Mouse (Mus musculus): Measurements from ENCODE around the gene March1. TPM values are rescaled to one million over a fixed set of nuclear protein-coding genes. Genes with fewer than 3 reads are reported as not detected.

March1 gene
- total and polyA plus RNA-seq, 2 experiments from 2014 or later: 50.4 to 52.5 TPM

- Histone ChIP-seq H3K9ac (replicated peaks; ENCODE audit: low read length, poor library complexity, severe bottlenecking) (no peak overlapping the region), H3K4me1 (ENCODE audit: insufficient read depth, low read length) (no peaks in the 10 kb centered on the region), H3K27me3 (ENCODE audit: insufficient read depth, low read length) (no peaks in the 10 kb centered on the region), H3K36me3 (ENCODE audit: insufficient read depth, low read length) (no peaks in the 10 kb centered on the region), H3K27ac (ENCODE audit: low read depth, low read length) (no peak overlapping the region), H3K4me3 (ENCODE audit: low read depth, low read length) (no peak overlapping the region), H3K4me2 (ENCODE audit: low read depth, low read length, poor library complexity, severe bottlenecking) (no peak overlapping the region), H3K9me3 (ENCODE audit: low read length) (no peaks in the 10 kb centered on the region)
- ATAC-seq (ENCODE audit: low FRiP score) (no peak), DNase-seq (ENCODE audit: low spot score) (no peak)
- no peak for TF ChIP-seq CTCF (IDR thresholded peaks at IDR 0.05)
- 87% methylated on average over 2 of the region's 2 CpGs for WGBS
These were observed 901.4 kb downstream of the March1 start for GRCm38 (mm10) chr8:66519149-66519548.

- Histone ChIP-seq H3K9ac (replicated peaks; ENCODE audit: low read length, poor library complexity, severe bottlenecking) (no peak overlapping the region), H3K9me3 (ENCODE audit: low read length) (no peaks in the 10 kb centered on the region), H3K27me3 (ENCODE audit: insufficient read depth, low read length) (no peaks in the 10 kb centered on the region), H3K27ac (ENCODE audit: low read depth, low read length) (no peak overlapping the region), H3K4me2 (ENCODE audit: low read depth, low read length, poor library complexity, severe bottlenecking) (no peak overlapping the region), H3K4me1 (ENCODE audit: insufficient read depth, low read length) (no peaks in the 10 kb centered on the region), H3K4me3 (ENCODE audit: low read depth, low read length) (no peak overlapping the region), H3K36me3 (ENCODE audit: insufficient read depth, low read length) (no peaks in the 10 kb centered on the region)
- ATAC-seq (ENCODE audit: low FRiP score) (no peak), DNase-seq (ENCODE audit: low spot score) (no peak)
- TF ChIP-seq CTCF (IDR thresholded peaks at IDR 0.05): no peak
These were observed 902.9 kb downstream of the March1 start for GRCm38 (mm10) chr8:66520576-66520975.
